Mouse (Mus musculus) lung, adult 2 months (tissue): ENCODE results near the gene Gm17622.

Source experiments
- CTCF ChIP-seq: fragments of 200-500 bp; IDR thresholded peaks from 2 replicates; pipeline ENCODE4 v1.5.1; 2011; ENCODE audit warnings: mild to moderate bottlenecking, low read length, control low read depth; ENCODE audit not compliant: insufficient read depth
- POLR2A ChIP-seq: fragments of 200-500 bp; IDR thresholded peaks from 2 replicates; pipeline ENCODE4 v1.6.1; 2011; ENCODE audit warnings: low read depth, mild to moderate bottlenecking, control low read depth, low read length, borderline replicate concordance; ENCODE audit errors: extremely low read depth

DNA sequence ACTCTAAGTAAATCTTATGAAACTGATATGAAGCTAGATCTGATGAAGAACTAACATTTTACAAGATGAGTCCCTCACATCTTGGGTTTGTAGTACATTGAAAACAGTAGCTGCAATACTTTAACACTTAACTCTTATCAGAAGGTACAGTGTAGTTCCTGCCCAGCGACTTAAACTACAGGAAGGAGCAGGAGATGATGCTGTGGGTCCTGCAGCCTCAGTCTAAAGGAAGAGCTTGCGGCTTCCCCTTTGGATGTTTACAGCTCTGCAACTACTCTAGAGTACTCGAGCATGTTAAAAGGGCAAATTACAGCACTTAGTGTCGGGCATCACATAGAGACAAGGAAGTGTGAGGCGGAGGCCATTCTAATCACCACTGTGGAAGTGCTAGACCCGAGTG is 15.8 kb downstream of the Gm17622 start:
- TF ChIP-seq POLR2A: no peak
- TF ChIP-seq CTCF: no peak
